Mouse (Mus musculus) left cerebral cortex, postnatal 36 days (tissue): ENCODE measurements around the gene Hist2h3c2. TPM values are rescaled to one million over a fixed set of nuclear protein-coding genes. Genes with fewer than 3 reads are reported as not detected.
A peak's percentile ranks its signal among the peaks of the same experiment; 100 is the strongest.
"Not testable (repeated sequence)": the region's sequence is repeated elsewhere in the genome, so short reads cannot be mapped to it uniquely, and the experiment has no call there.

Experiments
- DNase-seq, 2 experiments: peaks; one replicate each; pipeline ENCODE4 v3.0.0; 2021 to 2022; ENCODE audit warnings: low spot score in 2 of 2, mixed read lengths in 1 of 2
- intact Hi-C: fragments of 180-260 bp; cut with DNase I; formaldehyde crosslinking; loops from one replicate; pipeline ENCODE4 v1.15.1; 2025
- total RNA-seq, 2 experiments: library from RNA; stranded (reverse); gene quantifications; 2 replicates each; pipeline ENCODE4 v1.2.3; 2021

Gene Hist2h3c2
- 1 to 10 TPM; 5.9 to 6.1 TPM for total RNA-seq

DNA sequence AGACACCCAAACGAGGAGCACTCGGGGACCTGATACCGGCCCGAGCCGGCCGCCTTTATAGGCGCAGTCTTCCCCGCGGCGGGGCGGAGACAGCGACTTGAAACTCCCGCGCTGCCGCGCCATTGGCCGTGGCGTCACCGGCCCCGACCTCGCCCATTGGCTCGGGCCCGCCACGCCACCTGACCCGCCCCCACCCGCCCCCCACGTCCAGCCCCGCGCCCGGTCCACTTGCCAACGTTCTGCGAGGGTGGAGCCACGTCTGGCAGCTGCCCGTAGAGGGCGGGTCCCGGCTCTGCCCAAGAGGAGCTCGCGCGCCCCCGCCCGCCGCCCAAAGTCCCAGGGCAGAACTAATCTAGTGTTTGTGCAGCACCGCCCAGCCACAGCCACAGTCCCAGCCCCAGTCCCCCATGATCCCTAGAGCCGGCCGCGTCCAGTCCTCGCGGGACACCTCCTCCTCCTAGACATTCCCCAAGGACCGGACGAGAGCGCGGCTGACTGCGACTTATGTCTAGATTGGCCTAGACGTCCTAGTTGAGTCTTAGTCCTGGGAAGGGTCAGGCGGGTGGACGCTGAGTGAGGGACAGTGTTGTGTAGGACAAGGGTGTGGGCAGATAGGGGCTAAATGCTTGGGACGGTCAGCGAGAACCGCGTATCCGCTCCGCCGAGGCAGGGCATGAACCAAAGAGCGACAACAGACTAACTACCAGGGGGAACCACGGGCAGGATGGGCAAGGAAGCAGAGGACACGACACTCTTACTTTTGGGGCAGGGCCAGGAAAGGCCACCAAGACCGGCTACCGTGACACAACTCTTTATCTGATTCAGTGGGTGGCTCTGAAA, at the start of gene Hist2h3c2:
Hist2h3c2 (minus strand) TSS at position 174 of the 840 bp plus-strand sequence.
- intact Hi-C loops: not testable (repeated sequence)
- peak; percentile 45 to 66 for DNase-seq

DNA sequence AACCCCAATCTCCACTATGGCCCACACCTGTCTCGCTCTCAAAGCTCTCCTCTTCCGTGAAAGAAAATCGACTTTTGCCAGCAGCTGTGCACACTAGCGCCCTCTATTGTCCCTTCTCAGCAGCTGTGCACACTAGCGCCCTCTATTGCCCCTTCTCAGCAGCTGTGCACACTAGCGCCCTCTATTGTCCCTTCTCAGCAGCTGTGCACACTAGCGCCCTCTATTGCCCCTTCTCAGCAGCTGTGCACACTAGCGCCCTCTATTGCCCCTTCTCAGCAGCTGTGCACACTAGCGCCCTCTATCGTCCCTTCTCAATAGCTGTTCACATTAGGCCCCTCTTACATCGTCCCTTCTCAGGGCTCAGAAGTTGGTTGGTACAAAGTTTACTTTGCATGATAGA, 48.4 kb upstream of the Hist2h3c2 start:
- DNase-seq, intact Hi-C loops: not testable (repeated sequence)

DNA sequence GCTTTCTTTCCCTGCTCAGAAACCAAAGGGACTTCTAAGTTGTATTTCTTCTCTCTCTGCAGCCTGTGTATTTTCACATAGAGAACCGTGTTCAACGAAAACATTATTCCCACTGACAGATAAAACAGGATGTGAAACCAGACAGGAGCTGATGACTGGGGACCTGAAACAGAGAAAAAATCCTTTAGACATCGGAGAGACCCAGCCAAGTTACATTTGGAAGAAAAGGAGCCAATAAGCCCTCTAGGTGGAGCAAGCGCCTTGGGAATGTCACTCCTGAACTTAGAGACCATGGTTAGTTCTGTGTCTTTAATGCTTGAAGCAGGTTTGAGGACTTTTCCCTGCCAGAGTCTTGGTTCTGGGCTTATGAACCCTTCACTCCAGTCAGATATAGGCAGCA, 45.5 kb upstream of the Hist2h3c2 start:
- no peak for DNase-seq
- intact Hi-C loops: loop anchor here (5.0 kb wide), 1 partner anchor 158 kb away; no protein-coding TSS in a partner anchor

DNA sequence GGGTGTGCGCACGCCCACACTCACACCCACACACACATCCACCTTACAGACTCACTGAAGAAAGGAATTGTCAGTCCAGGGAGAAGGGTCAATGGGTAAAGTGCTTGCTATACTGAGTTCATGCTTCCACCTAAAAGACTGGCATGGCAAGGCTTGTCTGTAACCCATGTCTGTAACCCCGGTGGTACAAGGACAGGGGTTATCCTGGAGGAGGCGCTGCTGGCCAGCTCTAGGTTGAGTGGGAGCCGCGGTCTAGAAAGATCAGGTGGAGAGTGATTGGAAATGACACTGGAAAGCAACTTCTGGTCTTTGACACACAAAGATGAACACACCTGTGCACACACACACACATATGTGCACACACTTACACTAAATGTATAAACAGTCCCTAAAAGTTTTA, 41.7 kb upstream of the Hist2h3c2 start:
- intact Hi-C loops: loop anchor here (5.0 kb wide), 1 partner anchor 162 kb away; no protein-coding TSS in a partner anchor
- no peak for DNase-seq

DNA sequence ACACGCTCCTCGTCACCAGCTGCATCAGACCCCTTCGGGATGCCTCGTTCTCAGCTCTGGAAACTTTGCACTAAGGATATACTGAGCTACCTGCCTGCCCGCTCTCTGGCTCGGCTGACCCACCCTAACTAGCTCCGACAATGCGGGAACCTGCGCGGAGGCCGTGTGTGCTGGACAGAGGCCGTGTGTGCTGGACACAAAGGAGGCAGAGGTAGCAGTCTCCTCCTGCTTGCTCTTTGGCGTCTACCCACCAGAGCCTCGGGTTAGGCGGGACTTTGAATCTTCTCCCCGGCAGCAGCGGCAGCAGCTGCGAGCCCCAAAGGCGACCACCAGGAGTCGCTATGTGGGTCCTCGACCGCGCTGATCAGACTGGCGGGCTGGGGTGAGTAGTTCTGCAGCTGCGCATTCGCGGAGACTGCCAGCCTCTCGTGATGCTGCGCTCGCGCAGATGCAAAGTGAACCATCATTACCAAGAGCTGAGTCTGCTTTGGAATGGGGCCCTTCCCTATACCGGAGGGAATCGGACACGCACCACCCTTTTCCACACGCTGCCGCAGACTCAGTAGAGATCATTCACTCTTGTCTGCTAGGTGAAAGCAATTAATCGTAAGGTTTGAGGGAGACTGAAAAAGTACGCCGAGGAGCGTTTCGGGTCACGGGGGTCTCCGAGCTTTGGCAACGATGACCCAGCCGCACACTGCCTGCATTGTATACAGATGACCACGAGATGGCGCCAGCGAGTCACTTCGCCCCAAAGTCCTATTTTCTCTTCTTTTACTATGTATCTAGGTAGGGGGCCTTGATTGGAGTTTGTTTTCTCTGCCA, 39.1 kb upstream of the Hist2h3c2 start:
- DNase-seq: peak; percentile 93
- intact Hi-C loops: loop anchor here (5.0 kb wide), 2 partner anchors 224 to 319 kb away; partner anchors contain the start of gene Ankrd34a

DNA sequence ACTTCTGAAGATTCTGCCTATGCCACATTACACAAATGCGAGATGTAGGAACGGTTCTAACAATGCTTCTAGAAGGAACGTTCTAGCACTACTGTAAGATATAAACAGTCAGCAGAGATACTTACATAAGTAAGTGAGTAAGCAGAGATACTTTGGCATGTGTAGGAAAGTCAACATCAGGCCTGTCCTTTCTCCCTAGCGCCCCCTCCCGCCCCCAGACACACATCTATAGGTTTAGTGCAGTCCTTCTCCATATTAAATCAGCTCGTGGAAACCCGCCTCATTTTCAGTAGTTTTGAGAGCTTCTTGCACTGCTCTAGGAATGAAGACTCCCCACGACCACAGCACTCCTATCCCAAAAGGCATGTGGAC, 38.5 kb upstream of the Hist2h3c2 start:
- intact Hi-C loops: loop anchor here (5.0 kb wide), 2 partner anchors 225 to 320 kb away; partner anchors contain the start of gene Ankrd34a
- DNase-seq: peak; percentile 45 to 47

DNA sequence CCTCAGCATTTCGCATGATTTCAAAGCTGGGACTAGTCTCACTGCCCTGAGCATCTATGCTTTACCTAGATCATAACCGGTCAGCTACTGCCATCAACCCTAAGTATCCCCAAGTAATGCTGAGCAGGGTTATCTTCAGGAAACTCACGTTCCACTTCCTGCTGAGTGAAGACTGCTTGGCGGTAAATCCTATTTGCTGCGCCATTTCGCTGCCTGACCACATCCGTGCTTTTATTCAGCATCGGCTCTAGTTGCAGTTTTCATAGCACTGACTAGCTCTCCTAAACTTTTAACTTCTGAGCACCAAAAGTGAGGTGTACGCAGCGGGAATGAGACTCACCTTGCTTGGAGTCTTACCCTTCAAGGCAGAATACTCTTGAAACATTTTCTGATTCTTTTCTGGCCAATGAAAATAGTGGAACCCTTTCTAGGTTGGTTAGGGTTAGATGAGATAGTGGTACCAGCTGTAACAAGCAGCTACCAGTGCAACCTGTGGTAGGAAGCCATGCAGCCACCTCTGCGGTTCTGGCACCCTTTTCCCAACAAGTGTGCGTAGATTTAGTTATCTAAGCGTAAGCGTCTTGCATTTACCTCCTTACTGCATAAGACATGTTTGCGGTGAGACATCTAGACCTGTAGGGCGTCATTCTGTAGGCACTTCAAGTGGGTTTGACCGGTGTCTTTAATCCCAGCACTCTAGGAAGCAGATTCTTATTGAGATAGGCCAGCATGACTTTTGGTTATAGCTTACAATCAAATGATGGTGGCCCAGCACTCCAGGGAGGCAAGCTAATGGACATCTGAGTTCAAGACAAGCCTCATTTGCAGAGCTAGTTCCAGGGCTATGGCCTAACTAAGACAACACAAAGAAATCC, 34.9 kb upstream of the Hist2h3c2 start:
- intact Hi-C loops: no loop called here
- no peak for DNase-seq

DNA sequence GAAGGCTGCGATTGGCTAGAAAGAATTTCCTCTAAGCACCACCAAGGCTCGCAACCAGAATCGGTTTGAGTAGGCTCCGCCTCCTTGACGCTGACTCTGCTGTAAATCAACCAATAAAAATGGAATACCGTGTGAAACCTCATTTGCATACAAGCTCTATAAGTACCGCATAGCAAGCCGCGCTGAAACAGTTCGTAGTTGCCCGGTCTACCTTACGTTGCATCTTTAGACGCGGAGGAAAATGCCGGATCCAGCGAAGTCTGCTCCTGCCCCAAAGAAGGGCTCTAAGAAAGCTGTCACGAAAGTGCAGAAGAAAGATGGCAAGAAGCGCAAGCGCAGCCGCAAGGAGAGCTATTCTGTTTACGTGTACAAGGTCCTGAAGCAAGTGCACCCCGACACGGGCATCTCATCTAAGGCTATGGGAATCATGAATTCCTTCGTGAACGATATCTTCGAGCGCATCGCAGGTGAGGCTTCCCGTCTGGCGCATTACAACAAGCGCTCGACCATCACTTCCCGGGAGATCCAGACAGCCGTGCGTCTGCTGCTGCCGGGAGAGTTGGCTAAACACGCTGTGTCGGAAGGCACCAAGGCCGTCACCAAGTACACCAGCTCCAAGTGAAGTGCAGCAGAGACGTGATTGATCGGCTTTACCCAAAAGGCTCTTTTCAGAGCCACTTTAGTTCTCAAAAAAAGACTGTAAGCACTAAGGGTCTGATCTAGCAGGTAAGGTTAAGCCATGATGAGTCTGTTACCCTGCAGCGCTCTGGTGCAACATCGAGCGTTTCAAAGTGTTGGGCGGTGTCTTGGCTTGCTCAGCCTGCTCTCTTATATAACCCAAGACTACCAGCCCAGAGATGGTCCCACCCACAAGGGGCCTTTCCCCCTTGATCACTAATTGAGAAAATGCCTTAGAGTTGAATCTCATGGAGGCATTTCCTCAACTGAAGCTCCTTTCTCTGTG, 30.9 kb upstream of the Hist2h3c2 start, which contains the start of gene Hist2h2bb:
Hist2h2bb (plus strand) TSS at position 242 of the 964 bp plus-strand sequence.
- intact Hi-C loops: loop anchor here (10.0 kb wide), 1 partner anchor 205 kb away; no protein-coding TSS in a partner anchor

DNA sequence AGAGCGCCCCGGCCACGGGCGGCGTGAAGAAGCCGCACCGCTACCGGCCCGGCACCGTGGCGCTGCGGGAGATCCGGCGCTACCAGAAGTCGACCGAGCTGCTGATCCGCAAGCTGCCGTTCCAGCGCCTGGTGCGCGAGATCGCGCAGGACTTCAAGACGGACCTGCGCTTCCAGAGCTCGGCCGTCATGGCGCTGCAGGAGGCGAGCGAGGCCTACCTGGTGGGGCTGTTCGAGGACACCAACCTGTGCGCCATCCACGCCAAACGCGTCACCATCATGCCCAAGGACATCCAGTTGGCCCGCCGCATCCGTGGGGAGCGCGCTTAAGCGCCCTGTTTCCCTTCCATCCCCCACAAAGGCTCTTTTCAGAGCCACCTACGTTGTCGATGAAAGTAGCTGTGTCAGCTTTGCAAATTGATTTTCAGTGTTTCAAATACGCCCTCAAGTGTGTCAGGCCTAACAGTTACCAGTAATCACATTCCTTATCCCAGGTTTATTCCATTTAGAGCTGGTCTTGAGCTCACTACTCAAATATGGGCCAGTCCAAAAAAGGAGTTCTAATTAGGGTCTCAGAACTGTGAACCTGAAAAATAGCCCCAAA, 29.9 kb upstream of the Hist2h3c2 start:
- intact Hi-C loops: loop anchor here (10.0 kb wide), 1 partner anchor 204 kb away; no protein-coding TSS in a partner anchor
- peak in 1 of 2 experiments; percentile 45 for DNase-seq

More for the DNA sequence above, 30.9 kb upstream of the Hist2h3c2 start, which contains the start of gene Hist2h2bb:
- DNase-seq: peak; percentile 91 to 94

DNA sequence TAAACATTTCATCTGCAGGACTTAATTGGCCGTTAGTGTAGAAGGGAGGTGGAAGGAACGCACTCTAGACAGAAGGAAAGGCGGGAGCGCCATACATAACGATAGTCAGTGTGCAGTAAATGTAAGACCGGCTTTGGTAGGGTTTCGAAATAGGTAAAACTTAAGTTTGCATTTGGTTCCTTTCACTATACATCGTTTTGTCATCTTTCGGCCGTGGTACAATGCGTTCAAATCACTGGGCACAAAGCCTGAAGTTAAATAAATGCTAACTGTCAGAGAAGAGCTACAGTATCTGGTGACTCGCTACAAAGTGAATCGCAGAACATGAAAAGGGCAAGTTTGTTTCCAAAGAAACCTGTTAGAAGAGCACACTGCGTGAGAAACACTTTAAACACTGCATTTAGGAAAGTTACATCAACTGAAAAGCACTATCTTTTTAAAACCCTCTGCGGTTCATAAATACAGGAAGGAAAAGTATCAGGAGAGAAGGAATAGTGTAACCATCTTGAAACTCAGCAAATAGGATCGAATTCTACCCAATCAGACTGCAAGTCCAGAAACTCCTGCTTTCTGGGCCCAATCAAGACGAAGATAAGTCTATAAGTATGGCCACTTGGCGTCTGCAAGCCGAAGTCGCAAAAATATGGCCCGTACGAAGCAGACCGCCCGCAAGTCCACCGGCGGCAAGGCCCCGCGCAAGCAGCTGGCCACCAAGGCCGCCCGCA, 29.3 kb upstream of the Hist2h3c2 start, which contains the start of gene Hist2h3b:
Hist2h3b (plus strand) TSS at position 604 of the 725 bp plus-strand sequence.
- intact Hi-C loops: loop anchor here (10.0 kb wide), 1 partner anchor 203 kb away; no protein-coding TSS in a partner anchor
- DNase-seq: peak; percentile 85 to 88

DNA sequence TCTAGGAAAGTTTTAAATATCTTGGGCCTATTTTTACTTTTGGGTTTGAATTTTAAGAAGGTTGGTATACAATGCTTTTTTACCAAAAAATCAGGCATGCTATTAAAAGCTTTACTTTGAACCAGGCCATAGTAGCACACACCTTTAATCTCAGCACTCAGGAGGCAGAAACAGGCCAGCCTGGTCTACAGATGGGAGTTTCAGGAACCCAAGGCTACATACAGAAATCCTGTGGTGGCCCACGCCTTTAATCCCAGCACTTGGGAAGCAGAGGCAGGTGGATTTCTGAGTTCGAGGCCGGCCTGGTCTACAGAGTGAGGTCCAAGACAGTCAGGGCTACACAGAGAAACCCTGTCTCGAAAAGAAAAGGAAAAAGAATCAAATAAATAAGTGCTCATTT, 28.6 kb upstream of the Hist2h3c2 start:
- intact Hi-C loops: loop anchor here (10.0 kb wide), 1 partner anchor 203 kb away; no protein-coding TSS in a partner anchor
- no peak for DNase-seq

DNA sequence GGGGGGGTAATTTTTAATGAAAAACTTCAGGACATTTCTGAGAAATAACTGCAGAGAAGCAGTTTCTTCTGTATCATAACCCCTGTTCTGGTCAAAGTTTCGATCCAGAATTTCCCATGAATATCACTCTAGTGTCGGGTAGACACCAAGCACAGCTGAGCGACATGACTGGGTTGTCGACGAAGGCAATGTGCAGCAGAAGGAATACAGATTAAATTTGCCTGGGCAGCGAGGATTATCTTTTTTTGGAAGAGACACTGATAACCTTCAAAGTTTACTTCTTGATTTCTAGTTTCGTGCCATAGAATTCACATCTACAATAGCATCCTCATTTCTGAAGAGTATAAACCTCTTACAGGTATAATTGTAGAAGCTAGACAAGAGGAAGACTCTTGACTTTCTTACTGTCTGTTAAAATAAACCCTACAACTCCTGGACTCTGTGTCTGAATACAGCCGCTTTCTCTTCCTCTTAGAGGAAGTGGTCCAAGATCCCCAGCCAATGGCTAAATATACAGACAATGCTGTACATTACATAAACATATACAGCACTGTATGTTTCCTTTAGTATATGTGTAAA, 27.3 kb upstream of the Hist2h3c2 start:
- intact Hi-C loops: loop anchor here (10.0 kb wide), 1 partner anchor 201 kb away; no protein-coding TSS in a partner anchor
- DNase-seq: no peak

DNA sequence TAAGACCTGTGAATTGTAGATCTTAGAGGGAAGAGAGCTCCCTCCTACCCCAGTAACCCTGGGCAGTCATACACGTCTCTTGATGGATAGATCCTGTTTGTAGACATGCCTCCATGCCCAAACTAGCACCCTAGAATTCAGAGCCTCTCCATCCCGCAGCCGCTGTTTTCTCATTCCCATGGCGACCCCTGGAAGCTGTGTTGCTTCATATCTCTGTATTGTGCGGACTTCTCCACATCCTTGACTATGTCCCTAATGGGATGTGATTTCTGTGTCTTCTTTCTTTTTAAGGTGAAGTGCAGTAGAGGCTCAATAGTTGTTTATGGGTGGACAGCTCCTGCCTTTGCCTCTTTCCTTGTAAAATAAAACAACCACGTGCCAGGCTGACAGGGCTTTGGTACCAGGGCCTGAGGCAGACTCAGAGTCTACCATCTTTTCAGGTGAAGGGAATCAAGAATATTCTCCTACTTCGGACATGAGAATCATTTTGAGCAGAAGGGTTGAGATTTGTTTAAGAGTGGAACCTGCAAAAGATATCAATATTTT, 25.6 kb upstream of the Hist2h3c2 start:
- no peak for DNase-seq
- intact Hi-C loops: loop anchor here (5.0 to 10.0 kb wide), 2 partner anchors 200 to 333 kb away; partner anchors contain the start of gene Ankrd34a

DNA sequence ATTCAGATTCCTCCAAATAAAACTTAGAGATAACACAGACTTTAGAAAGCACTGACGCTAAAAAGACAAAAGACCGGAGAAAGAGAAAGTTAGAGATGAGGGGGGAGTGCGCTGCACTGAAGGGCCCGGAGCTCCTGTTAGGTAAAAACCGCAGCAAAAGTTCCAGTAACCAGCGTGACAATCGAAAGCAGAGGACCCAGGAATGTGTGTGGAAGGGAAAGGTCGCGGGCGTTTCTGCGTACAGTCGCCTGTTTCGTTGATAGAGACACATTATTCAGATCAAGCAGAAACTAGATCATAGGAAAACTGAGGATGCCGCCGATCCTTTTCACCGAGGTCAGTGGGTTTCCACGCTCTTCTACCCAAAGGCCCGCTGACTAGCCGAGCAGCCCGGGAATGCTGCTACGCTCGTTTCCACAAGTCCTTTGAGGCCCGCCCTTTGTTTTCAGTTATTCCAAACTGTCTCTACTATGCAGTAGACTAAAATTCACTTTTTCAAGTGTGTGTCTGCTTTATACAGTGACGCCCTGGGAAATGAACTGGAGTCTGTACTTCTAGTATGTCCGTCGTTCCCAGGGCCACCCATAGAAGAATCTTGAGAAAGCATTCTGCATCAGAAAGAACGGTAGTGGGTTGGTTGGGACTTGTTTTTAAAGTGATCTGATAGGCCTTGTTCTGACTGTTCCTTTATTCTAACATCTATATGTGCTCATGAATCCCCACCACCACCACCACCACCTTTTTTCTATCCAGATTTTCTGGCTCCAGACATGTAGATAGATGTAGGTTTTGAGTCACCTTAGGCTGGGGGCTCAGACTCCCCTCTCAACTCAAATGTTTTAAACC, 24.9 kb upstream of the Hist2h3c2 start:
- DNase-seq: peak; percentile 48 to 63
- intact Hi-C loops: loop anchor here (2.0 to 10.0 kb wide), 3 partner anchors 43 to 334 kb away; partner anchors contain the start of genes Ankrd34a, Hist2h2ac and Hist2h2be
